Mouse (Mus musculus) right cerebral cortex, postnatal 10 days (tissue): ENCODE data around the gene Rasal1.

ENCODE experiments used
- DNase-seq, 2 experiments: peaks; one replicate each; pipeline ENCODE4 v3.0.0; 2021; ENCODE audit warnings: low spot score in 2 of 2

Gene Rasal1

GRCm38 (mm10) chr5:120621846-120622197 is 26.8 kb upstream of the Rasal1 start:
- DNase-seq = peak in 1 of 2 experiments; percentile 78

- peak in 1 of 2 experiments; percentile 71 for DNase-seq
Measured at GRCm38 (mm10) chr5:120622198-120622851, 26.3 kb upstream of the Rasal1 start.

- peak in 1 of 2 experiments; percentile 60 for DNase-seq
Measured at GRCm38 (mm10) chr5:120624427-120624826, 24.2 kb upstream of the Rasal1 start.

- no peak for DNase-seq
Measured at GRCm38 (mm10) chr5:120626399-120626798, 22.2 kb upstream of the Rasal1 start.

GRCm38 (mm10) chr5:120627515-120628300 is 20.9 kb upstream of the Rasal1 start:
- DNase-seq = no peak

GRCm38 (mm10) chr5:120628624-120629023 is 20.0 kb upstream of the Rasal1 start:
- DNase-seq = peak in 1 of 2 experiments; percentile 49

- DNase-seq = no peak
Measured at GRCm38 (mm10) chr5:120631128-120631527, 17.5 kb upstream of the Rasal1 start.

- no peak for DNase-seq
Measured at GRCm38 (mm10) chr5:120631892-120632291, 16.7 kb upstream of the Rasal1 start.

GRCm38 (mm10) chr5:120634131-120634530 is 14.5 kb upstream of the Rasal1 start, which contains the start of gene Cfap73:
Gene Cfap73 (minus strand): TSS chr5:120634235.
- peak in 1 of 2 experiments; percentile 52 for DNase-seq

- no peak for DNase-seq
Measured at GRCm38 (mm10) chr5:120634860-120635259, 13.8 kb upstream of the Rasal1 start.

GRCm38 (mm10) chr5:120635633-120636032 is 13.0 kb upstream of the Rasal1 start:
- peak in 1 of 2 experiments; percentile 53 for DNase-seq

- no peak for DNase-seq
Measured at GRCm38 (mm10) chr5:120640094-120640493, 8.5 kb upstream of the Rasal1 start.

- peak; percentile 62 to 66 for DNase-seq
Measured at GRCm38 (mm10) chr5:120643365-120644085, 5.1 kb upstream of the Rasal1 start.

GRCm38 (mm10) chr5:120644227-120644626 is 4.4 kb upstream of the Rasal1 start:
- DNase-seq = no peak

GRCm38 (mm10) chr5:120645851-120646250 is 2.8 kb upstream of the Rasal1 start:
- DNase-seq = peak in 1 of 2 experiments; percentile 42

GRCm38 (mm10) chr5:120647361-120647760 is 1.3 kb upstream of the Rasal1 start:
- DNase-seq = no peak

GRCm38 (mm10) chr5:120647814-120648491 is 659 bp upstream of the Rasal1 start:
- DNase-seq = peak in 1 of 2 experiments; percentile 61

GRCm38 (mm10) chr5:120649374-120649933 is 842 bp downstream of the Rasal1 start:
- DNase-seq = peak; percentile 67 to 72

GRCm38 (mm10) chr5:120649938-120650337 is 1.3 kb downstream of the Rasal1 start:
- DNase-seq = peak in 1 of 2 experiments; percentile 56

- DNase-seq = no peak
Measured at GRCm38 (mm10) chr5:120651230-120651629, 2.6 kb downstream of the Rasal1 start.
